Mouse (Mus musculus) fibroblast of lung, adult 2 months (primary cell): ENCODE data around the gene Neurl3.

Experiments used
- DNase-seq: peaks from one replicate; pipeline ENCODE4 v3.0.0-alpha.2; 2011; ENCODE audit warnings: low read depth

Gene Neurl3

GRCm38 (mm10) chr1:36274455-36274854 is at the start of gene Neurl3:
Neurl3 (minus strand) TSS chr1:36274679.
- DNase-seq, result no peak

DNA sequence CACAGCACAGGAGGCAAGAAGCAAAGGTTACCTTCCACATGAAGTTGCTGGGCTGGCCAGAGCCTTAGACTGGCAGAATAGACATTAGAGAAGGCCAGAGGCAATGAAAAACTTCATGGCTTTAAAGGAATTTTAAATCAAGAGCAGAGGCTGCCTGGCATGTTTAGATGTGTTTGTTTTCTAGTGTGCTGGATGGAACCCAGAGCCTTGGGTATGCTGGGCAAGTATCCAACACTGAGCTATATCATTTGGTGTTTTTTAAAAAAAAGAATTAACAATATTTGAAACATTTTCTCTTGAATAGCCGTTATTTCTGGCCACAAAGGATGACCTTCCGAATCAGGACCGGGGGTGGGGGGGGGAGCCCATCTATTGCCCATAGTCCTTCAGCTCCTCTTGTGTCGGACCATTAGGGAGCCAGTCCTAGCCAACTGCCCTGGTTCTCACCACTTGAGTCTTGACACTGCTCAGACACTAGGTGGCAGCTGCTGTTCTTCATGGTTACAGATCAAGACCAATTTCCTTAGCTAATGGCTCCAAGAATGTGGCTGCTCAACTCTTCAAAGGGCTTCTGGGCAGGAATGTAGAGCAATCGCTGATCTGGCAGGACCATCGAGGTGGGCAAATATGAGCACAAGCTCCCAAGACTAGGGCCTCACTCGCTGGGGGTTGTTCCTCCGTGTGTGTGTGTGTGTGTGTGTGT is 49.4 kb upstream of the Neurl3 start:
- peak; percentile 70 for DNase-seq

- no peak for DNase-seq
These were observed 48.6 kb upstream of the Neurl3 start for GRCm38 (mm10) chr1:36323076-36323475.

- no peak for DNase-seq
These were observed 47.5 kb upstream of the Neurl3 start for GRCm38 (mm10) chr1:36321829-36322573.

DNA sequence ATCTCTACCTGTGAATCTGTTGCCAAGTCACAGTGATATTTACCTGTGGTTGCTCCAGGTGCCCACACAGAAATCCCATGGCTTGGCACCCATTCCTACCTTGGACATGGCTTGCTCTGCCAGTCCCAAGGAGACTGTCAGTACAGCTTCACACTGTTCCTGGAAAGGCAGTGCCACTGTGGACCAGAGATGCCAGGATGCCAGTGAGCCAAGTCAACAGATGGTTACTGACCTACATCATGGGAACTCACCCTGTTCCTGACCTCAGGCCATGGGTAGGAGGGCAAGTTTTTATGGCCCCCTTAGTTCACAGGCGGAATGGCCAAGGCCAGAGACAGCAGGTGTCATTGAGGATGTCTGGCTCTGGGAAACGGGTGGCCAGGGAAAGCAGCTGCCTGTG is 46.7 kb upstream of the Neurl3 start:
- no peak for DNase-seq

DNA sequence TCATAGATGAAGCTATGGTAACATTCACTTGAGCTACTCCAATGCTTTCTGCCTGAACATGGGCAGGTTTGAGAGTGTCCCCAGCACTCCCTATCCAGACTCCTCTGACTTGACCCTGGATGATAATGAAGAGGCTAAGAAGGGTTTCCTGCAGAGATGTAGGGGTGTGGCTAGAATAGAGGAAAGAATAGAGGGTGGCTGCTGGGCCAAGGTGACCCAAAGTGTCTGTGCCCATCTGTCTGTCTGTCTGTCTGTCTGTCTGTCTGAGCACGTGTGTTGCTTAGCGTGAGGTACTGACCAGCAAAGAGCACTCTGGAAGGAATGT is 41.3 kb upstream of the Neurl3 start:
- no peak for DNase-seq

DNA sequence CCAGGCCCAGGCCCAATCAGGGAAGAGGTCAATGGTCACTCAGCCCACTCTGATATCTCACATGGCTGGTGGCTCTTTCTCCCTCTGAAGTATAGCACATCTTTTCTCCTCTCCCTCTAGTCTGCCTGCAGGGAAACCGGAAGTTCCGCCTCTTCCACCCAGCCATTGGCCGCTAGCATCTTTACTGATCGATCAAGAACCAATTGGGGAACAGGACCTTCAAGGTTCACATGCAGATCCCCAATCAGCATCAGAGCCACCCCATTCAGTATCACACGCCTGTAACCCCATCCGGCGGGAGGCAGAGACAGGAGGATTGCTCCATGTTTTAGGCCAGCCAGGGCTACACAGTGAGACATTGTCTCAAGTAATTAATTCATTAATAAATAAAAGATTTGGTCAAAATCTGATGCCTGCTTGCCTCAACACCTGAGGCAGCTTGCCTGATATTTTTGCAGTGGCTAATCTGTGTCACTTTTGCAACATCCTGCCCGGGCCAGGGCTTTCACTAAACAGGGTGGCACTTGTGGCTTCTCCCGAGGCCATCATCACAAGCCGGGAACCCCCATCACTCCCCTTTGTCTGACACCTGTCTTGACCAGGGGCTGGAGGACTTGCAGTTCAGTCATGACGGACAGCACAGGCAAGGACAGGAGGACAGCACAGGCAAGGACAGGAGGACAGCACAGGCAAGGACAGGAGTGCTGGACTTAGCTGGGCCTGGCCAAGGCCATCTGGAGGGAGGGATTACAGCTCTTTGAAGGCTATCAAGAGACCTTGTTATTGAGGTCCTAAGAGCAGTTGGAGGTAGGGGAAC is 40.7 kb upstream of the Neurl3 start:
- no peak for DNase-seq

DNA sequence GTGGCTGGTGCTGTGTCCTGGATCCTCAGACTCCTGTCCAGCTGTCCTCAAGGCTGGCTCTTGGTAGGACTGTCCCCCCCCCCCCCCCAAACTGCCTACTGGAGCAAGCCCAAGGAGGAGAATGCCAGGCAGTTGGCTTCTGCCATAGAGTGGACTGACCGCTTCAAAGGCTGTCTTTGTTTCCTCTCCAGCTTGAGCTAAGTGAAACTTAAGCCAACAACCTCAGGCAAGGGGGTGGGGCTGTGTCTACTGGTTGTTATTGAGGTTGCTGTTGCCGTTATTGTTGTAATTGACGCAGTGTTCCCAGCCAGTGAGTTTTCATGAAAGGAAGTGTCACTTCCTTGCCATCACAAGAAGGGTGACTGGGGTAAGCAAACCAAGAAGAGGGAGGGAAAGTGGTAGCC is 35.0 kb upstream of the Neurl3 start:
- DNase-seq, result peak; percentile 77

- no peak for DNase-seq
These were observed 34.5 kb upstream of the Neurl3 start for GRCm38 (mm10) chr1:36308966-36309475.

- no peak for DNase-seq
These were observed 34.0 kb upstream of the Neurl3 start for GRCm38 (mm10) chr1:36308451-36308901.

- DNase-seq, result peak; percentile 73
These were observed 33.2 kb upstream of the Neurl3 start, which contains the start of gene Arid5a for GRCm38 (mm10) chr1:36307495-36308280. Arid5a (plus strand) TSS chr1:36307733.

DNA sequence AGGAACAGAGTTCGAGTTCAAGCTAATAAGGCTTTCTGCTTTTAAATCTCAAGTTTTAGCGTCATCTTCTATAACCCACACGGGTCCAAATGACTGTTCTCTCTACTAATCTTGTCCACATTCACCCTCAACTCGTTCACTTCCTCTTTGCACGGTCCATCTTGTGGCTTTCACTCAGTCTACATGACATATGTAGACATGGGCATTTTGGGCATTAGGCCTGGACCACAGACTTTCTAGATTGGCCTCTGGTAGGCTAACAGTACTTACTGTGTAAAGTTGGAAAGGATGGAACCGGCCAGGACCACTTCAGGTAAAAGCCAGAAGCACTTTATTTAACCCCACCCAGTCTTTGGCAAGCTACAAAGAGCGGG is 32.6 kb upstream of the Neurl3 start:
- DNase-seq, result no peak

GRCm38 (mm10) chr1:36306120-36306519 is 31.6 kb upstream of the Neurl3 start:
- DNase-seq, result no peak

- no peak for DNase-seq
These were observed 30.3 kb upstream of the Neurl3 start for GRCm38 (mm10) chr1:36304764-36305163.

DNA sequence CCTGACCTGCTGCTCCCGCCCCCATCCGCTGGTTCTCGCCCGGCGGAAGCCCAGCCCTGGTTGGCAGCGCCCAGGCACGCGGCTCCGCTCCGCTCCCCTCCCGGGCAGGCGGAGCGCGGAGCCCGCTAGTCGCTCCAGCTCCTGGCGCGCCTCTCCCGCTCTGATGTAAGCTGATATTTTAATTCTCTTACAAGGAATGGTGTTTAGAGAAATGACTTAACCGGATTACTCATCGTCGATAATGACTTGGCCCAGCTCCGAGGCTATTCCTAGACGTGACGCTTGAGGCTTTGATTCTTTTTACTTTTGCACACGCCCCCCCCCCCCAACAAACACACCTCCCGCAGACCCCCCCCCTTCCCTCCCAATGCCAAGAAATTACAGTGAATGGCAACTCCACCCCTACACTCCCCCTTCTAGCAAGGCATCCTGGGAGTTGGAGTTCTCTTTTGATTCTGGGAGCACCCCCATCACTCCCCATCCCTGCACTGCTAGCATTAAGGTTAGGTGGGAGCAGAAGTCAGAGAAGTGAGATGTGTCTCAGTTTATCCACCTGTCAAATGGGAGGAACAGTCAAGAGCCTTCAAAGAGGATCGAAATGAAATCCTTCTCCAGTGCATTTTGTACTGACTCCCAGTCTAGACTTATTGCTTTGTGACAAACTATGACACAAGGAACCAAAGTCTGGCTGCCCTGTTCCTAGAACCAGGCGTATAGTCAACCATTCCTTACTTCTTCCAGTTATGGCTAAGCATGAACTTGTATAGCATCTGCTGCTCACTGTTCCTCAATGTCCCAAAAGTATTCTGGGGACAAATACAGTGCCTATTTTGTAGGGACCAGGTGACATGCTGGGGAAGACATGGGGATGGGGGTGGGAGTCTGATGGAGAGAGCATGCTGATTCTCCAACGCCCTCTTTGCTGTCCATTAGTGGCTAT is 29.2 kb upstream of the Neurl3 start:
- peak; percentile 96 for DNase-seq

- DNase-seq, result no peak
These were observed 28.5 kb upstream of the Neurl3 start for GRCm38 (mm10) chr1:36302957-36303356.

- DNase-seq, result no peak
These were observed 27.8 kb upstream of the Neurl3 start for GRCm38 (mm10) chr1:36302273-36302672.

- no peak for DNase-seq
These were observed 26.0 kb upstream of the Neurl3 start for GRCm38 (mm10) chr1:36300486-36300885.

- no peak for DNase-seq
These were observed 25.2 kb upstream of the Neurl3 start for GRCm38 (mm10) chr1:36299676-36300075.

DNA sequence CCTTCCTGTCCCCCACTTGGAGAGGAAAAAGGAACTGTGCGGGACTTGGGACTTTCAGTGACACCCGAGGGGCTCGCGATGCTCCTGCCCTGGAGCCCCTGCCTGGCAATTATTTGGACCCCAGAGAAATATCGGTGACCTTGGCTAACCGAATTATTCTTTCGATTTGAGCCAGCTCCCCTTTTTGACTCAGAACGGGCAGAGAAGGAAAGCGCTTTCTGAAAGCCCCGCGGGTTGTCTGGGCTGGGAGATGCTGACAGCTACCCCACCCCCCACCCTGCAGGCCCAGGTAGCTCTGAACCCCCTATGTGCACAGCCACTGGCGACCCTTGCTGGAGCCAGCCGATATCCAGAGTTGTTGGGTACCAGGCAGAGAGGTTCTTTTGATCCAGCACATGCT is 24.6 kb upstream of the Neurl3 start:
- no peak for DNase-seq

GRCm38 (mm10) chr1:36298107-36298506 is 23.6 kb upstream of the Neurl3 start:
- no peak for DNase-seq
